Mouse (Mus musculus) midbrain, embryonic 16.5 days (tissue): ENCODE data around the gene Dynlt1b. TPM values are rescaled to one million over a fixed set of nuclear protein-coding genes. Genes with fewer than 3 reads are reported as not detected.
"Not testable (repeated sequence)": the region's sequence is repeated elsewhere in the genome, so short reads cannot be mapped to it uniquely, and the experiment has no call there.

Source experiments
- ATAC-seq: fragments of 200-750 bp; cut with Nextera tagmentation; 2 replicates; pipeline ENCODE4 v1.8.0; 2017; ENCODE audit warnings: moderate TSS enrichment
- H3K27ac ChIP-seq: fragments of 300-500 bp; sonication (generic); 2 replicates; pipeline ENCODE4 v1.5.1; 2014; ENCODE audit warnings: mild to moderate bottlenecking, low read length, mixed read lengths
- H3K27me3 ChIP-seq: fragments of 300-500 bp; sonication (generic); 2 replicates; pipeline ENCODE4 v1.6.1; 2014; ENCODE audit warnings: low read depth, low read length, mixed read lengths; ENCODE audit not compliant: control insufficient read depth, insufficient read depth
- H3K36me3 ChIP-seq: fragments of 300-500 bp; sonication (generic); 2 replicates; pipeline ENCODE4 v1.6.1; 2014; ENCODE audit warnings: mild to moderate bottlenecking, low read length, moderate library complexity, mixed read lengths; ENCODE audit not compliant: control insufficient read depth, insufficient read depth
- H3K4me1 ChIP-seq: fragments of 300-500 bp; sonication (generic); 2 replicates; pipeline ENCODE4 v1.6.1; 2014; ENCODE audit warnings: mild to moderate bottlenecking, low read length, mixed read lengths; ENCODE audit not compliant: control insufficient read depth, insufficient read depth
- H3K4me2 ChIP-seq: fragments of 300-500 bp; sonication (generic); 2 replicates; pipeline ENCODE4 v1.6.1; 2014; ENCODE audit warnings: mild to moderate bottlenecking, low read length, mixed read lengths
- H3K4me3 ChIP-seq: fragments of 300-500 bp; sonication (generic); 2 replicates; pipeline ENCODE4 v1.5.1; 2014; ENCODE audit warnings: low read depth, mild to moderate bottlenecking, low read length, moderate library complexity, mixed read lengths
- H3K9ac ChIP-seq: fragments of 300-500 bp; sonication (generic); 2 replicates; pipeline ENCODE4 v1.6.1; 2014; ENCODE audit warnings: low read depth, low read length, mixed read lengths
- H3K9me3 ChIP-seq: fragments of 300-500 bp; sonication (generic); replicated peaks from 2 replicates; pipeline ENCODE4 v1.6.1; 2014; ENCODE audit warnings: mild to moderate bottlenecking, low read length, mixed read lengths; ENCODE audit not compliant: control insufficient read depth, poor library complexity, severe bottlenecking
- WGBS: fragments of 180-500 bp; shearing (Covaris S2); extraction: QIAGEN DNeasy Blood & Tissue Kit; methylation state at CpG from one replicate; pipeline ENCODE4 v1.1.7; 2014; 5-methylcytosine and 5-hydroxymethylcytosine counted together
- polyA plus RNA-seq: library from polyadenylated mRNA; unstranded; fragments of >200 nt; fragmentation: Nextera tagmentation; extraction: Ambion mirVana; gene quantifications from 2 replicates; pipeline ENCODE4 v1.2.1, GENCODE M21; 2015

Gene Dynlt1b
- polyA plus RNA-seq, 1 experiment from 2014 or later, result 1,051 TPM

- H3K4me1 ChIP-seq, result peaks cover 11% of the 10 kb centered on the region
- H3K9ac ChIP-seq, H3K4me3 ChIP-seq, H3K36me3 ChIP-seq, H3K27ac ChIP-seq, H3K27me3 ChIP-seq, H3K9me3 ChIP-seq, ATAC-seq, H3K4me2 ChIP-seq: not testable (repeated sequence)
- 74% methylated on average over 3 of the region's 3 CpGs for WGBS
Measured at GRCm38 (mm10) chr17:6433691-6434090, 3.8 kb downstream of the Dynlt1b start.

GRCm38 (mm10) chr17:6438080-6438479 is 8.2 kb downstream of the Dynlt1b start:
- not testable (repeated sequence) for H3K4me3 ChIP-seq, ATAC-seq, H3K9me3 ChIP-seq, H3K27ac ChIP-seq, H3K9ac ChIP-seq, H3K27me3 ChIP-seq, H3K4me2 ChIP-seq, H3K4me1 ChIP-seq, H3K36me3 ChIP-seq
- 79% methylated on average over 6 of the region's 6 CpGs for WGBS

GRCm38 (mm10) chr17:6439913-6440312 is 10.0 kb downstream of the Dynlt1b start:
- 94% methylated on average over 9 of the region's 13 CpGs for WGBS
- not testable (repeated sequence) for H3K36me3 ChIP-seq, ATAC-seq, H3K4me3 ChIP-seq, H3K4me1 ChIP-seq, H3K9ac ChIP-seq, H3K27me3 ChIP-seq, H3K9me3 ChIP-seq, H3K4me2 ChIP-seq, H3K27ac ChIP-seq

GRCm38 (mm10) chr17:6440493-6441077 is 10.7 kb downstream of the Dynlt1b start:
- H3K9me3 ChIP-seq, H3K36me3 ChIP-seq, ATAC-seq, H3K27me3 ChIP-seq, H3K4me1 ChIP-seq, H3K4me2 ChIP-seq, H3K27ac ChIP-seq, H3K4me3 ChIP-seq, H3K9ac ChIP-seq: not testable (repeated sequence)
- 84% methylated on average over 13 of the region's 13 CpGs for WGBS

- not testable (repeated sequence) for H3K9ac ChIP-seq, ATAC-seq, H3K4me2 ChIP-seq, H3K27me3 ChIP-seq, H3K27ac ChIP-seq, H3K9me3 ChIP-seq, H3K4me3 ChIP-seq, H3K36me3 ChIP-seq, H3K4me1 ChIP-seq
- whole genome bisulfite sequencing, result 89% methylated on average over 5 of the region's 5 CpGs
Measured at GRCm38 (mm10) chr17:6441254-6441653, 11.3 kb downstream of the Dynlt1b start.

- 95% methylated on average over 3 of the region's 7 CpGs for WGBS
- not testable (repeated sequence) for H3K9ac ChIP-seq, H3K27ac ChIP-seq
Measured at GRCm38 (mm10) chr17:6442513-6442912, 12.6 kb downstream of the Dynlt1b start.

GRCm38 (mm10) chr17:6445794-6446587 is 16.1 kb downstream of the Dynlt1b start:
- H3K9me3 ChIP-seq, H3K4me2 ChIP-seq, H3K4me3 ChIP-seq, H3K36me3 ChIP-seq, H3K27me3 ChIP-seq, H3K9ac ChIP-seq, ATAC-seq, H3K4me1 ChIP-seq, H3K27ac ChIP-seq: not testable (repeated sequence)
- 70% methylated on average over 7 of the region's 16 CpGs for WGBS

More at GRCm38 (mm10) chr17:6442513-6442912, 12.6 kb downstream of the Dynlt1b start:
- H3K4me2 ChIP-seq, H3K27me3 ChIP-seq, H3K36me3 ChIP-seq, H3K9me3 ChIP-seq, ATAC-seq, H3K4me1 ChIP-seq, H3K4me3 ChIP-seq: not testable (repeated sequence)

GRCm38 (mm10) chr17:6448293-6448692 is 18.4 kb downstream of the Dynlt1b start:
- not testable (repeated sequence) for ATAC-seq, H3K36me3 ChIP-seq, H3K4me1 ChIP-seq, H3K9ac ChIP-seq, H3K4me2 ChIP-seq, H3K27me3 ChIP-seq, H3K9me3 ChIP-seq, H3K4me3 ChIP-seq, H3K27ac ChIP-seq
- 89% methylated on average over 8 of the region's 8 CpGs for WGBS

GRCm38 (mm10) chr17:6449166-6449565 is 19.3 kb downstream of the Dynlt1b start:
- H3K4me3 ChIP-seq, H3K27ac ChIP-seq, H3K4me2 ChIP-seq, ATAC-seq, H3K27me3 ChIP-seq, H3K9ac ChIP-seq, H3K9me3 ChIP-seq, H3K36me3 ChIP-seq, H3K4me1 ChIP-seq: not testable (repeated sequence)
- WGBS, result 89% methylated on average over 12 of the region's 12 CpGs
